Mouse (Mus musculus): ENCODE data around the gene Nhlrc1.

DNA sequence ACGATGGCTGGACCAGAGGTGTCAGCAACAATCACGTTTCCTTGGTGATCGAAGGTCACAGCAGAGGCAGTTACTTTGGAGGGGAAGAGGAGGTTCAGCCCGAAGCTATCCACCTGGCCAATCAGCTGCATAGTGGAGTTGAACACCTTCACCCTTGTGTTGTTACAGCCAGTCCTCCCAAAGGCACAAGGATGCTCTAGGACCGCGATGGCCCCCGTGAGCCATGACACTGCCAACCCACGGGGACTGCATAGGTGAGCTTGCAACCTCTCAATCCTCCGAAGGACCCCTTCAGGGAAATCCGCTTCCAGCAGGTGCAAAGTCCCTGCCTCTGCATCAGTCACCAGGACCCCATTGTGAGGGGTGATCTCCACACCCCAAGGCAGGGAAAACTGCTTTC lies 910 bp downstream of the Nhlrc1 start:
- TF ChIP-seq POLR2A (IDR thresholded peaks at IDR 0.05; ENCODE audit: extremely low read depth, insufficient read depth, low read length): no peak
- no peak for TF ChIP-seq CTCF (IDR thresholded peaks at IDR 0.05; ENCODE audit: extremely low read depth, insufficient read depth, low read length)
